Mouse (Mus musculus) liver, adult (tissue): ENCODE results near the gene Slc4a4.

Source experiments
- GATA4 ChIP-seq: IDR thresholded peaks from 2 replicates; pipeline ENCODE4 v1.6.1; 2014; ENCODE audit warnings: mild to moderate bottlenecking, low read length; ENCODE audit not compliant: insufficient replicate concordance

Gene Slc4a4

DNA sequence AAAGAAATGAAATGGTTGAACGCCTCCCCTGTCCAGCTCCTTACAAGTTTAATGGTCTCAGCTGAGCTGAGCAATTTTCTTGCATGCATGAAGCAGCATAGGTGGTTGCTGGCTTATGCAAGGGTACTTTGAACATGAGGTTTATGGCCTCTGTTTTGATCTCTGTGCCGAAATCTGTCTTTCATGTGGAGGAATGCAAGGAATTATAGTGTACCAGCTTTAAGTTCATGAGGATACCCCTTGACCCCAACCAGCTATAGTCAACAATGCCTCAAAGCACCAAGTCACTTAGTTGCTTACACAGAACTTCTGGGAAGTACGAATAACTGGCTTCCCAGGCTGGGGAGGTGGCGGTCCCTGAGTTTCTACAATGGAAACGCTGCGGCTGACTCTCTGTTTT, 332.1 kb downstream of the Slc4a4 start:
- no peak for TF ChIP-seq GATA4

DNA sequence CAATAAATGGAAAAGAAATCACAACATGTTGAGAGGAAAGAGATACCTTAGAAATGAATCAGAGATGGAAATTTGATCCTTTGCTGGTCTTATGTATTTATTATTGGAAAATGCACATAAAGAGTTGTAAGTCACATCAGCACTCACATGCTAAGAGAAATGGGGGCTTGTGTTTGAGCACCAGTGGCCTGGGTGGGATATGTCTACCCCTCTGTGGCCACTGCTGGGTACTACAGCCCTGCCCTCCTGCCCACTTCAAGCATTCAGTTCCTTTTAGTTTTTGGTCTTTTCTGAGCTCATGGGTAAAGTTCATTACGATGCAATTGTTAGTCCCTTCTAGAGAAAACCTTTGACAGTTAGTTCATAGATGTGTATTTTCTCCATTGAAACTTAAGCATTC, 335.0 kb downstream of the Slc4a4 start:
- no peak for TF ChIP-seq GATA4

DNA sequence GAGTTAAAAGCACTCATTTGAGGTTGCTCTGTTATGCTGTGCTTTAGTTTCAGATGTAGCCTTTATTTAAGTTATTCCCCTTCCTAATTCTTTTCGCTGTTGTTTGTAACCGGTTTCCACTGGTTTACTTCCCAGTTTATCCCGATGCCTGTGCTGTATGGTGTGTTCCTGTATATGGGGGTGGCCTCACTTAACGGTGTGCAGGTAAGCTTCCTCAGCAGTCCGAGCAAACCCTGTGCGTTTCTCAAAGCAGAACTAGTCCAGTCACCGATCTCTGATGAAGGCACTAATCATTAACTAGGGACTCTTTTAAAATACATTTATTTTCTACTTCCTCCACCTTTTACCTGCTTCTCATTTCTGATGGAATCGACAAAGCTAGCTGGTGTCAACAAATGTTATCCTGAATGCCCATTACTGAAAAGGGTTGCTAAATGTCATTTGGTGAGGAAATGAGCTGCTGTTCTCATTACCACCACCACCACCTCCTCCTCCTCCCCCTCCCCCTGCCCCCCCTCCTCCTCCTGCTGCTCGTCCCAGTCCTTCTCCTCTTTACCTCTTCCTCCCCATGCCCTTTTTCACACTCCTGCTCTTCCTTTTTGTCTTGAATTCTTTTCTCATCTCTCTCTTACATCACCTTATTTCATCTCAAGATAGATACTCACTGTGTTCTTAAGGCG, 336.6 kb downstream of the Slc4a4 start:
- no peak for TF ChIP-seq GATA4

GRCm38 (mm10) chr5:89223744-89224368, 337.2 kb downstream of the Slc4a4 start:
- TF ChIP-seq GATA4, result no peak

DNA sequence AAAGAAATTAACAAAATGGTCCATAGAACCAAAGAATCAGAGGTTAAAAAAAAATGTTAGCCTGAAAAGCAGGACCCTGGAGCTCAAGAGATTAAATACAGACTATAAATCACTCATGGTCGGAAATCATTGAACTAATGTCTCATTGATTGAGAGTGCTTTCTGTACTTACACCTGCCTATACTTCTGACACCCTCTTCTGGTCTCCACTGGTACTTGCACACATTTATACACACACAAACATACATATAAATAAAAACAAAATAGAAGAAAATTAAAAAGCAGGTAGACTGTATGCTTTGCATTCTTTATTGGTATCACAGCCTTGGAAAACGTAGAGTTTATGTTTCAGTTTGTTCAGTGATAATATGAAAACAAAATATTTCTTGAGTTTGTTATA, 341.3 kb downstream of the Slc4a4 start:
- no peak for TF ChIP-seq GATA4

GRCm38 (mm10) chr5:89229606-89230005, 343.0 kb downstream of the Slc4a4 start:
- TF ChIP-seq GATA4, result no peak

DNA sequence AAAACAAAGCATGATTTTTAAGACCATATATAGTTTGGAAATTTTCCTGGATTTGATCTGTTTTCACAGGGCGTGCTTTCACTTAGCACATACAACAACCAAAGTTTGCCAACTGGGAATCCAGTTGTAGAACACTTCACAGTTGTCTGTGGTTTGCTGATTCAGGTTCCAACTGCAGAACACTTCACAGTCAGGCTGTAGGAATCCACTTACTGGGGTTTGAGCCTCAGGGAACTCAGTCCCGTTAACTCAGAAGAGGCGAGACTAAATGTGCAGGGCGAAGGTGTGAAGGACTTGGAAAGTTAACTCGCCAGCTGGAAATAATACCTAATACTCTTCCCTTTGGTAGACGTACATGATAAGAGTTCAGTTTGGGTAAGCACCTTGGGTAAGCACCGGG, 345.7 kb downstream of the Slc4a4 start:
- no peak for TF ChIP-seq GATA4

- TF ChIP-seq GATA4, result no peak
Measured at GRCm38 (mm10) chr5:89251806-89252205, 365.2 kb downstream of the Slc4a4 start.

- TF ChIP-seq GATA4, result no peak
Measured at GRCm38 (mm10) chr5:89259804-89260492, 373.3 kb downstream of the Slc4a4 start.

DNA sequence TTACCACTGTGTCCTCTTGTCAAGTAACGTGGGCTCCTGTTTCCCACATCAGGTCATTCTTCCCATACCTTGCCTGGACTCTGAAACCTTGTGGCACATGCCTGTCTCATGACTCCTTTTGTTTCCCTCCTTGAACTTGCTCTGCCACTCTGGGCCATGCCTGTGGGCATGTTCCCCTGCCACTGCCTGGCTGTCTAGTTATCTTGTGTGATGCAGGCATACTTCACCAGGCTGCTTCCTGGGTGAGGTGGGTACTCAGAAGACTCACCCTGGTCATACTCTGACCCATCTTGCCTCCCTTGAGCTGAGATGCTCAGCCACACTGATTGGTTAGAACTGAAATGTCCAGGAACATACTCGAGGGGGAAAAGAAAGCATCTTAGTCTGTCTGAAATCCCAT, 390.4 kb downstream of the Slc4a4 start:
- no peak for TF ChIP-seq GATA4

GRCm38 (mm10) chr5:89277616-89278015, 391.0 kb downstream of the Slc4a4 start:
- no peak for TF ChIP-seq GATA4

DNA sequence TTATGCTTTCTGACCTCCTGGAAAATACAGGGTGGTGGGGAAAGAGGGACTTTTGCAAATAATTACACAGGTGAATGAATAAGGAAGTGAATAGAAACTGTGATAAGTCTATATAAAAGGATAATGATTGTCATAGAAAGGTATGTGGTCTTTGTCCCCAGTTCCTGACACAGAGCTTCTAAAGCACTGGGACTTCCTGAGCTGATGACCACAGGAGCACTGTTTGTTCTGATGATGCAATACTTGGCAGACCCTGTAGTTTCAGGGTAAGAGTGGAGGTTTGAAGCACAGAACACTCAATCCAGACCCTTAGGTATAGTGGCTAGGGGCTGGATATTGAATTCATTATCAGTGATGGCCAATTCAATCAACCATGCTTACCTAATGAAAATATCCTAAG, 391.7 kb downstream of the Slc4a4 start:
- TF ChIP-seq GATA4, result no peak

GRCm38 (mm10) chr5:89280312-89280863, 393.8 kb downstream of the Slc4a4 start:
- no peak for TF ChIP-seq GATA4
